Mouse (Mus musculus): Measurements from ENCODE around the gene Cfap206.

- TF ChIP-seq CTCF (IDR thresholded peaks at IDR 0.05; ENCODE audit: control insufficient read depth, insufficient read depth, insufficient read length) (no peak), MYOD1 (IDR thresholded peaks at IDR 0.05; ENCODE audit: control insufficient read depth, insufficient read length, low read depth) (no peak), MAX (IDR thresholded peaks at IDR 0.05) (no peak), USF1 (IDR thresholded peaks at IDR 0.05; ENCODE audit: low read depth) (no peak)
These were observed 27.8 kb downstream of the Cfap206 start for GRCm38 (mm10) chr4:34702231-34702630.

All from C2C12 (cell line).